Mouse (Mus musculus): Measurements from ENCODE around the gene Kat2b. TPM values are rescaled to one million over a fixed set of nuclear protein-coding genes. Genes with fewer than 3 reads are reported as not detected.
"Not testable (repeated sequence)": the region's sequence is repeated elsewhere in the genome, so short reads cannot be mapped to it uniquely, and the experiment has no call there.

The Kat2b gene
- 56.0 and 57.4 TPM in 2 replicates for total RNA-seq (2014; rRNA removed)
- polyA plus RNA-seq (2012; rRNA removed): 14.1 and 15.6 TPM in 2 replicates

DNA sequence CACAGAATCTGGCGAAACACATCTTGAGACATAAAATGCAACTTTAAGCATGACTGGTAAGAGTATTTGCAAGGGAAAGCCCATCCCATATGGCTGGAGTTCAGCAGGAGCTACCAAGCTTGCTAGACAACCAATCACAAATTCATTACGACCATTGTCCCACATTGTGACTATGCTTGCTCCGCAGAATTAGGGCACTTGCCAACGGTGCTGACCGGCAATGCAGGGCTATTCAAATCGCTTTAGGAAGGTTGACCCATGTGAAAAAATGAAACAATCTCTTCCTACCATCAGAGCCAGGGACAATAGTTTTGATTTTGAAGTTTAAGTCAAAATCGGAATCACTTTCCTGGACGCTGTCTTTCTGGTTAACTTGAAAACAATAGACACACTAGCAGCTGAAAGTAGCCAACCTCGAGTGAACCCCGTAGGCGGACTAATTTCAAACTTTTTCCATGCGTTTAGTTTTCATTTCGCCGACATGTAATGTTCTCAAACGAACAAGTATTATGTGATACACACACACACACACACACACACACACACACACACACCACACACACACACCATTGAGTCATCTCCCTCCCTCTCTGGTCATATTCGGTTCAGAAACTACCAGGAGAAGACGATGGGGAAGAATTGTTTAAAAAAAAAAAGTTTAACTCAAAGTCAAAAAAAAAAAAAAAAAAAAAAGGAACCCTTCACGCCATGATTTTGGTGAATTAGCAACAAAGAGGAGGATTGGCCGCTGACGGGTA, at the start of gene Kat2b:
Gene Kat2b, plus strand, starts transcription at position 701 of the 758 bp plus-strand sequence.
- Histone ChIP-seq H3K36me3 (ENCODE audit: control insufficient read depth, insufficient read depth, low read length) (no peaks in the 10 kb centered on the region), H3K79me2 (ENCODE audit: control insufficient read depth, insufficient read depth, low read length) (peaks cover 26% of the 10 kb centered on the region; the same call in 1 of the 2 replicates), H3K27ac (replicated peaks; ENCODE audit: insufficient read depth, low read depth, low read length) (peak within 1 kb of the TSS; percentile 100), H3K9ac (ENCODE audit: low read depth, low read length) (peak within 1 kb of the TSS; percentile 100), H3K4me3 (ENCODE audit: insufficient read depth, low read depth, low read length) (peak within 1 kb of the TSS; percentile 87), H3K4me1 (ENCODE audit: control insufficient read depth, insufficient read depth, low read length) (peaks cover 18% of the 10 kb centered on the region), H3K27me3 (ENCODE audit: control insufficient read depth, insufficient read depth, low read length) (no peaks in the 10 kb centered on the region)
- WGBS: under 1% methylated on average over 20 of the region's 20 CpGs
- peak; percentile 87 for DNase-seq (ENCODE audit: extremely low read depth, low read depth, low spot score)
- TF ChIP-seq POLR2A (IDR thresholded peaks at IDR 0.05; ENCODE audit: extremely low read depth, insufficient read depth, low read length) (0 out of 2 replicates have a peak, but pooled peaks have one; percentile 18), CTCF (IDR thresholded peaks at IDR 0.05; ENCODE audit: low read depth, low read length) (no peak)

DNA sequence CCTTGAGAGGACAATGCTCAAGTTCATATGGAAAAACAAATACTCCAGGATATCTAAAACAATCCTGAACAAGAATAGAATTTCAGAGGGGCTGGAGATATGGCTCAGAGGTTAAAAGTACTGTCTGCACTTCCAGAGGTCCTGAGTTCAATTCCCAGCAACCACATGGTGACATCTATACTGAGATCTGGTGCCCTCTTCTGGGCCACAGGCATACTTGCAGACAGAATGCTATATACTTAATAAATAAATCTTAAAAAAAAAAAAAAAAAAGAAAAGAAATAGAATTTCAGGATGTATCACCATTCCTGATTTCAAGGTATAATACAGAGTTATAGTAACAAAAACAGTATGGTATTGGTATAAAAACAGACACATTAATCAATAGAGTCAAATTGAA, 47.3 kb upstream of the Kat2b start:
- DNase-seq (ENCODE audit: extremely low read depth, low read depth, low spot score): no peak
- TF ChIP-seq CTCF (IDR thresholded peaks at IDR 0.05; ENCODE audit: low read depth, low read length) (0 out of 2 replicates have a peak, but pooled peaks have one; percentile 2), POLR2A (IDR thresholded peaks at IDR 0.05; ENCODE audit: extremely low read depth, insufficient read depth, low read length) (no peak)
- Histone ChIP-seq H3K4me1 (ENCODE audit: control insufficient read depth, insufficient read depth, low read length) (peaks cover 3% of the 10 kb centered on the region), H3K27me3 (ENCODE audit: control insufficient read depth, insufficient read depth, low read length) (no peaks in the 10 kb centered on the region), H3K27ac (replicated peaks; ENCODE audit: insufficient read depth, low read depth, low read length) (no peak overlapping the region), H3K36me3 (ENCODE audit: control insufficient read depth, insufficient read depth, low read length) (no peaks in the 10 kb centered on the region), H3K9ac (ENCODE audit: low read depth, low read length) (no peak overlapping the region), H3K4me3 (ENCODE audit: insufficient read depth, low read depth, low read length) (no peak overlapping the region), H3K79me2 (ENCODE audit: control insufficient read depth, insufficient read depth, low read length) (no peaks in the 10 kb centered on the region)

DNA sequence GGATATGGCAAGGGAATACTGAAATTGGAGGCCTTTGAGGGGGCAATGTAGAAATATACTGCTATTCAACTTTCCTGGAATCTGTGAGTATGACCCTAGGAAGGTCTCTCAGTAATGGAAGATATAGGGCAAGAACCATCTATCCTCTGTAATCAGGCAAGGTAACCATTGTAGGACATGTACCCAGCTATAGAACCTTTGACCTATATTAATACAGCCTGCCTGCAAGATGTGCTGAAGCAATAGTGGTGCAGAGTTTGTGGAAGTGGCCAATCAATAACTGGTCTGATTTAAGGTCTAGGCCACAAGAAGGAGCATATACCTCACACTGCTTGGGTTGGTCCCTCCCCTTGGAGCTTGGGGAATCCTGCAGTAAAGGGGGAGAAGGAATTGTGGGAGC, 46.2 kb upstream of the Kat2b start:
- H3K4me3 ChIP-seq (ENCODE audit: insufficient read depth, low read depth, low read length): no peak overlapping the region
- H3K79me2 ChIP-seq (ENCODE audit: control insufficient read depth, insufficient read depth, low read length): no peaks in the 10 kb centered on the region
- DNase-seq (ENCODE audit: extremely low read depth, low read depth, low spot score): peak; percentile 47
- no peaks in the 10 kb centered on the region for H3K36me3 ChIP-seq (ENCODE audit: control insufficient read depth, insufficient read depth, low read length)
- no peak overlapping the region for H3K9ac ChIP-seq (ENCODE audit: low read depth, low read length)
- no peaks in the 10 kb centered on the region for H3K27me3 ChIP-seq (ENCODE audit: control insufficient read depth, insufficient read depth, low read length)
- no peak overlapping the region for H3K27ac ChIP-seq (replicated peaks; ENCODE audit: insufficient read depth, low read depth, low read length)
- no peak for TF ChIP-seq CTCF (IDR thresholded peaks at IDR 0.05; ENCODE audit: low read depth, low read length)
- H3K4me1 ChIP-seq (ENCODE audit: control insufficient read depth, insufficient read depth, low read length): peaks cover 3% of the 10 kb centered on the region

DNA sequence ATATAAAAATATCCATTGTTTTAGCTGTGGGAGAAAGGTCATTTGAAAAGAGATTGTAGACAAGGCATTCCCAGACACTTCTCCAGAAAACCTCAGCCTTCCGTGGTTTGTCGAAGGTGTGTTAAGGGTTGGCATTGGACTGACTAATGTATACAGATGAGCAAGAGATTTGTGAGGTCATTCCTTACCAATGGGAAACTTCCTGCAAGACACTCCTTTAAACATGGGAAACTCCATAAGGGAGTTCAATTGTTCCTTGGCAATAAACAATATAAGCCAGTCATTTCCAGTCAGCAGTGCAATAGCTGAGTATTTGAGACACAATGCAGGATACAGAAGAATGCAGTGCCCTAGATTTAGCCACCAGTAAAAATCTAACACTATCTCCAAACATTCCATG, 38.6 kb upstream of the Kat2b start:
- Histone ChIP-seq H3K9ac (ENCODE audit: low read depth, low read length) (no peak overlapping the region), H3K4me3 (ENCODE audit: insufficient read depth, low read depth, low read length) (no peak overlapping the region), H3K27me3 (ENCODE audit: control insufficient read depth, insufficient read depth, low read length) (no peaks in the 10 kb centered on the region), H3K27ac (replicated peaks; ENCODE audit: insufficient read depth, low read depth, low read length) (no peak overlapping the region), H3K4me1 (ENCODE audit: control insufficient read depth, insufficient read depth, low read length) (peaks cover 3% of the 10 kb centered on the region), H3K36me3 (ENCODE audit: control insufficient read depth, insufficient read depth, low read length) (no peaks in the 10 kb centered on the region), H3K79me2 (ENCODE audit: control insufficient read depth, insufficient read depth, low read length) (no peaks in the 10 kb centered on the region)
- no peak for DNase-seq (ENCODE audit: extremely low read depth, low read depth, low spot score)
- no peak for TF ChIP-seq CTCF (IDR thresholded peaks at IDR 0.05; ENCODE audit: low read depth, low read length)
- TF ChIP-seq POLR2A (IDR thresholded peaks at IDR 0.05; ENCODE audit: extremely low read depth, insufficient read depth, low read length): no peak
- 85% methylated on average over 2 of the region's 2 CpGs for WGBS

DNA sequence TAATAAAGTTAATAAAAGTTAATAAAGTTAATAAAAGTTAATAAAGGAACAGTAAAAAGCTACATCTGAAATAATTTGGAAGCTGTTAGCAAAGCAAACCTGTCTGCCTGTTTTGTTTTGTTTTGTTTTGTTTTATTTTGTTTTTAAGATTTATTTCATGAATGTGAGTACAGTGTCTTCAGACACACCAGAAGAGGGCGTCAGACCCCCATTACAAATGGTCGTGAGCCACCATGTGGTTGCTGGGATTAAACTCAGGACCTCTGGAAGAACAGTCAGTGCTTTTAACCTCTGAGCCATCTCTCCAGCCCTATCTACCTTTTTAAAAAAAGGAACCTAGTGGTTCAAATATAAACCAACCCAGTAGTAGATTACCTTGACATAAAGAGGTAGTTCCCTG, 35.5 kb upstream of the Kat2b start:
- Histone ChIP-seq H3K27ac (replicated peaks; ENCODE audit: insufficient read depth, low read depth, low read length) (no peak overlapping the region), H3K36me3 (ENCODE audit: control insufficient read depth, insufficient read depth, low read length) (no peaks in the 10 kb centered on the region), H3K4me1 (ENCODE audit: control insufficient read depth, insufficient read depth, low read length) (peaks cover 3% of the 10 kb centered on the region), H3K27me3 (ENCODE audit: control insufficient read depth, insufficient read depth, low read length) (no peaks in the 10 kb centered on the region), H3K4me3 (ENCODE audit: insufficient read depth, low read depth, low read length) (no peak overlapping the region), H3K79me2 (ENCODE audit: control insufficient read depth, insufficient read depth, low read length) (no peaks in the 10 kb centered on the region), H3K9ac (ENCODE audit: low read depth, low read length) (no peak overlapping the region)
- TF ChIP-seq POLR2A (IDR thresholded peaks at IDR 0.05; ENCODE audit: extremely low read depth, insufficient read depth, low read length): no peak
- TF ChIP-seq CTCF (IDR thresholded peaks at IDR 0.05; ENCODE audit: low read depth, low read length): peak; percentile 24; the same call in 1 of the 2 replicates
- 17% methylated on average over 2 of the region's 2 CpGs for WGBS
- DNase-seq (ENCODE audit: extremely low read depth, low read depth, low spot score): peak; percentile 69

DNA sequence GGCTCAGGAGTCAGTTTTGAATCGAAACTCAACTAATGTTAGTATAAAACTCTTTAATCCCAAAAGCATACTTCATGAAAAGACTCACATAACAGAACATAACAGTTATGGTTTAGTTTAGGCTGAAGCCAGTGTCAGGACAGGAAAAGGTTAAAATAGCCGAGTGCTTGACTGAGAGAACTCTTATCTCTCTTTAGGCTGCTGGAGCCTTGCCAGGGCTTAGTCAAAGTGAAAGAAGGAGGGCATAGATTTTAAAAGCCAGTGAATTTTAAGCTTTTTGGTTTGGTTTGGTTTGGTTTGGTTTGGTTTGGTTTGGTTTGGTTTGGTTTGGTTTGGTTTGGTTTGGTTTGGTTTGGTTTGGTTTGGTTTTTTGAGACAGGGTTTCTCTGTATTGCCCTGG, 34.2 kb upstream of the Kat2b start:
- 19% methylated on average over 2 of the region's 2 CpGs for WGBS
- Histone ChIP-seq H3K79me2 (ENCODE audit: control insufficient read depth, insufficient read depth, low read length) (no peaks in the 10 kb centered on the region), H3K36me3 (ENCODE audit: control insufficient read depth, insufficient read depth, low read length) (no peaks in the 10 kb centered on the region), H3K4me3 (ENCODE audit: insufficient read depth, low read depth, low read length) (no peak overlapping the region), H3K27ac (replicated peaks; ENCODE audit: insufficient read depth, low read depth, low read length) (no peak overlapping the region), H3K9ac (ENCODE audit: low read depth, low read length) (no peak overlapping the region), H3K27me3 (ENCODE audit: control insufficient read depth, insufficient read depth, low read length) (no peaks in the 10 kb centered on the region), H3K4me1 (ENCODE audit: control insufficient read depth, insufficient read depth, low read length) (peaks cover 3% of the 10 kb centered on the region)
- TF ChIP-seq POLR2A (IDR thresholded peaks at IDR 0.05; ENCODE audit: extremely low read depth, insufficient read depth, low read length) (no peak), CTCF (IDR thresholded peaks at IDR 0.05; ENCODE audit: low read depth, low read length) (no peak)
- peak; percentile 24 for DNase-seq (ENCODE audit: extremely low read depth, low read depth, low spot score)

DNA sequence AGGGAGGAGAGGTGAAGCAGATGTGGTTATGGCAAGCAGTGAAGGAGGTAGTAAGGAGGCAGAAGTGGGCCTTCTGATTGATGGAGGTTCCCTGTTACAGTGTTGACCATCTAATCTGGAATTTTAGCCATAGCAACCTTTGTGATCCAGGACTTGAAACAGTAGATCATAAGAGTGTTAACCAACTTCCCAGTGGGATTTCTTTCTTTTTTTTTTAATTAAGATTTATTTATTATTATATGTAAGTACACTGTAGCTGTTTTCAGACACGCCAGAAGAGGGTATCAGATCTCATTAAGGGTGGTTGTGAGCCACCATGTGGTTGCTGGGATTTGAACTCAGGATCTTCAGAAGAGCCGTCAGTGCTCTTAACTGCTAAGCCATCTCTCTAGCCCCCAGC, 27.3 kb upstream of the Kat2b start, which contains the start of gene Pp2d1:
Gene Pp2d1, minus strand, starts transcription at position 101 of the 400 bp plus-strand sequence.
- not testable (repeated sequence) for H3K79me2 ChIP-seq (ENCODE audit: control insufficient read depth, insufficient read depth, low read length); DNase-seq (ENCODE audit: extremely low read depth, low read depth, low spot score); H3K4me1 ChIP-seq (ENCODE audit: control insufficient read depth, insufficient read depth, low read length); H3K27ac ChIP-seq (replicated peaks; ENCODE audit: insufficient read depth, low read depth, low read length); H3K27me3 ChIP-seq (ENCODE audit: control insufficient read depth, insufficient read depth, low read length); H3K9ac ChIP-seq (ENCODE audit: low read depth, low read length); H3K4me3 ChIP-seq (ENCODE audit: insufficient read depth, low read depth, low read length); H3K36me3 ChIP-seq (ENCODE audit: control insufficient read depth, insufficient read depth, low read length)
- WGBS: 98% methylated on average over 2 of the region's 2 CpGs
